In genomic region chr11:72194259-72194658, GRCm38 (mm10) we compare ENCODE assay signal across 17 mouse cellular contexts. TPM values are rescaled to one million over a fixed set of nuclear protein-coding genes. Genes with fewer than 3 reads are reported as not detected.
"Had no signal": no experiment of that assay in that cellular context is flagged by ENCODE, and none has a peak within 500 bp of the region (broad histone marks: within the 10 kb centered on the region; RNA-seq: fewer than 3 reads in every experiment).

No protein-coding gene starts in this region.

- H3K27ac ChIP-seq: neural tube, embryonic 12.5 days; neural tube, embryonic 13.5 days; neural tube, embryonic 15.5 days; stomach, embryonic 15.5 days had no signal

- H3K4me2 ChIP-seq: neural tube, embryonic 12.5 days; neural tube, embryonic 13.5 days; neural tube, embryonic 15.5 days; stomach, embryonic 15.5 days had no signal

- H3K27me3 ChIP-seq: neural tube, embryonic 12.5 days; neural tube, embryonic 13.5 days; neural tube, embryonic 15.5 days; stomach, embryonic 15.5 days had no signal

- H3K4me3 ChIP-seq: neural tube, embryonic 12.5 days; neural tube, embryonic 13.5 days; neural tube, embryonic 15.5 days; stomach, embryonic 15.5 days had no signal

- DNase-seq: retina, postnatal 1 day; right cerebral cortex, adult 18-20 months; right cerebral cortex, postnatal 14 days; right cerebral cortex, postnatal 25 days; right cerebral cortex, postnatal 4 days; spleen, adult 18-20 months; thymus, adult 18-20 months; thymus, adult 2 months; thymus, postnatal 14 days; thymus, postnatal 25 days; thymus, postnatal 36 days; thymus, postnatal 4 days had no signal

- H3K9me3 ChIP-seq: neural tube, embryonic 12.5 days; neural tube, embryonic 13.5 days; neural tube, embryonic 15.5 days; stomach, embryonic 15.5 days had no signal

- H3K9ac ChIP-seq: neural tube, embryonic 12.5 days; neural tube, embryonic 13.5 days; neural tube, embryonic 15.5 days; stomach, embryonic 15.5 days had no signal

- H3K4me1 ChIP-seq: neural tube, embryonic 12.5 days; neural tube, embryonic 13.5 days; neural tube, embryonic 15.5 days; stomach, embryonic 15.5 days had no signal

RNA-seq across cellular contexts. Expression of gene Gm43951, which starts 12.4 kb away (rescaled TPM):
- polyA plus RNA-seq: stomach, embryonic 14.5 days had no signal
